9 mouse cellular contexts compared by ENCODE assay signal in the genomic region with DNA sequence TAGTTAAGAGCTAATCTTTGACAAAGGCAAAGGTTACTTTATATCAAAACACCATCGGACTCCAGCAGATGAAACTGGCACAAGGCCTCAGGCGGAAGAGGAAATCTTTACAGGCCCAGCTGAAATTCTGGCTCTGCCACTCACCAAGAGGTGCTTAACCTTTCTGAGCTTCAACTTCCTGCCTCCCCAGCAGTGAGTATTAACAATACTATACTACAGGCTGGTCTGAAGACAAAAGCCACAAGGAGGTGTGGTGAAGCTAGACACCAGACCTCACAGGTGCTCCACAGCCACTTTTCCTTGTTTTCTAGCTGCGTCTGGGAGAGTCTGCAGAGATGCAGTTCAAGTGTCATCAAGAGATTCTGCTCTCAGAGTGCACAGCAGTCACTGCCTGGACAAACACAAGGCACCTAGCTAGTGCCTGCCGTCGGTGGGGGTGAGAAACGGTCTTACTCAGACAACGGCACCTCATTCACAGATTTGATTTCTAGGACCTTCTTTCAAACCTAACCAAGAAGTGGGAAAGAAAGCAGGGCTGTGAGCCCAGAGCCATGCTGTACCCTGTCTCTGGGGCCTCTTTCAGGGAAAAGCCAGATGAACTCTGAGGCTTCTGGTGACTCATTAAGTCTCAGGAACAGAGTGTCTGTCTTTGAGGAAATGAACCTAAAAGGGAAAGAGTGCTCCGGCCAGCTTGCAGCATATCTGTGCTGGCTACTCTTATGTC. TPM values are rescaled to one million over a fixed set of nuclear protein-coding genes. Genes with fewer than 3 reads are reported as not detected.
DNase-seq lines count a peak whose midpoint lies in the region; ATAC-seq and TF ChIP-seq lines count a peak whose summit lies in the region.
"Had no signal": no experiment of that assay in that cellular context is flagged by ENCODE, and none has a peak within 500 bp of the region (broad histone marks: within the 10 kb centered on the region; RNA-seq: fewer than 3 reads in every experiment).

No protein-coding gene starts in this region.

- H3K79me2 ChIP-seq in MEL (ENCODE audit: control insufficient read depth, insufficient read depth, low read length, poor library complexity) = no peaks in the 10 kb centered on the region

- no peak for TF ChIP-seq CTCF in MEL (IDR thresholded peaks at IDR 0.05 in 2 of 3, conservative IDR thresholded peaks at IDR 0.05 in 1 of 3; ENCODE audit: control insufficient read depth in 1 of 3, insufficient read depth in 1 of 3, low read depth in 2 of 3, low read length in 3 of 3, poor library complexity in 1 of 3, severe bottlenecking in 1 of 3)

- no peak for ATAC-seq in forebrain, embryonic 13.5 days
- no peak; the same call in 1 of the 2 replicates for ATAC-seq in heart, embryonic 16.5 days (replicated peaks; ENCODE audit: extremely low read depth, insufficient read depth, low FRiP score)
- peak; percentile 31; the same call in 1 of the 2 replicates for ATAC-seq in liver, embryonic 16.5 days (ENCODE audit: low read depth)

- peaks cover 26% of the 10 kb centered on the region for H3K4me1 ChIP-seq in forebrain, embryonic 10.5 days
- 0 out of 2 replicates have a peak, but pooled peaks cover 13% of the 10 kb centered on the region for H3K4me1 ChIP-seq in forebrain, embryonic 13.5 days
- peaks cover 12 to 19% of the 10 kb centered on the region in 2 experiments for H3K4me1 ChIP-seq in MEL (ENCODE audit: control insufficient read depth in 1 of 2, insufficient read depth in 2 of 2, low read length in 2 of 2)
- peaks cover 23% of the 10 kb centered on the region for H3K4me1 ChIP-seq in heart, embryonic 16.5 days (ENCODE audit: control insufficient read depth, insufficient read depth, low read length)
- H3K4me1 ChIP-seq in liver, embryonic 16.5 days (ENCODE audit: control insufficient read depth, low read depth, low read length) = peaks cover 32% of the 10 kb centered on the region
- H3K4me1 ChIP-seq: midbrain, embryonic 12.5 days had no signal

- H3K9ac ChIP-seq in forebrain, embryonic 13.5 days = no peak overlapping the region
- H3K9ac ChIP-seq in MEL (ENCODE audit: control insufficient read depth, low read depth, low read length, poor library complexity, severe bottlenecking) = no peak overlapping the region
- H3K9ac ChIP-seq in heart, embryonic 16.5 days (ENCODE audit: low read length) = peak overlapping the region; percentile 31; the same call in 1 of the 2 replicates
- H3K9ac ChIP-seq in liver, embryonic 16.5 days (ENCODE audit: low read depth, low read length) = no peak overlapping the region
- H3K9ac ChIP-seq: midbrain, embryonic 12.5 days had no signal

- H3K27me3 ChIP-seq in forebrain, embryonic 10.5 days (ENCODE audit: poor library complexity, severe bottlenecking) = no peaks in the 10 kb centered on the region
- no peaks in the 10 kb centered on the region for H3K27me3 ChIP-seq in forebrain, embryonic 13.5 days
- H3K27me3 ChIP-seq in MEL (ENCODE audit: control insufficient read depth in 1 of 2, insufficient read depth in 2 of 2, low read length in 2 of 2) = no peaks in the 10 kb centered on the region
- no peaks in the 10 kb centered on the region for H3K27me3 ChIP-seq in heart, embryonic 16.5 days (ENCODE audit: control insufficient read depth, insufficient read depth, low read length)
- no peaks in the 10 kb centered on the region for H3K27me3 ChIP-seq in liver, embryonic 16.5 days (ENCODE audit: control insufficient read depth, insufficient read depth, low read depth, low read length)
- H3K27me3 ChIP-seq: midbrain, embryonic 12.5 days had no signal

- TF ChIP-seq POLR2A in MEL (IDR thresholded peaks at IDR 0.05; ENCODE audit: control insufficient read depth in 1 of 2, insufficient read depth in 1 of 2, low read depth in 1 of 2, low read length in 2 of 2, poor library complexity in 1 of 2) = no peak

- no peak overlapping the region for H3K4me2 ChIP-seq in forebrain, embryonic 13.5 days
- 0 out of 2 replicates have a peak overlapping the region, but pooled peaks have one; percentile 15 for H3K4me2 ChIP-seq in heart, embryonic 16.5 days (ENCODE audit: low read depth, low read length)
- H3K4me2 ChIP-seq in liver, embryonic 16.5 days (ENCODE audit: low read depth, low read length) = no peak overlapping the region
- H3K4me2 ChIP-seq: midbrain, embryonic 12.5 days had no signal

- 69% methylated on average over 8 of the region's 8 CpGs for WGBS in forebrain, embryonic 10.5 days
- WGBS in forebrain, embryonic 13.5 days = 63% methylated on average over 8 of the region's 8 CpGs
- 24% methylated on average over 8 of the region's 8 CpGs for WGBS in heart, embryonic 16.5 days
- 46% methylated on average over 8 of the region's 8 CpGs for WGBS in liver, embryonic 16.5 days (ENCODE audit: insufficient replicate concordance)

- intact Hi-C loops in left cerebral cortex, postnatal 14 days (cut with DNase I) = no loop called here

- no peak for DNase-seq in forebrain, embryonic 10.5 days (ENCODE audit: extremely low spot score, low spot score)
- peak; percentile 40 for DNase-seq in MEL (ENCODE audit: low read depth, low spot score)
- peak; percentile 46 for DNase-seq in thymus, postnatal 4 days
- DNase-seq in right cerebral cortex, postnatal 36 days (ENCODE audit: low spot score in 2 of 2) = no peak
- DNase-seq in left cerebral cortex, postnatal 14 days (ENCODE audit: low spot score in 2 of 2) = no peak

- H3K27ac ChIP-seq in forebrain, embryonic 10.5 days = 0 out of 2 replicates have a peak overlapping the region, but pooled peaks have one; percentile 35
- no peak overlapping the region for H3K27ac ChIP-seq in forebrain, embryonic 13.5 days
- H3K27ac ChIP-seq in MEL (ENCODE audit: control insufficient read depth, low read depth, low read length) = peak overlapping the region; percentile 21; the same call in 1 of the 2 replicates
- H3K27ac ChIP-seq in heart, embryonic 16.5 days (ENCODE audit: low read length) = peak overlapping the region; percentile 33
- H3K27ac ChIP-seq in liver, embryonic 16.5 days (ENCODE audit: low read length) = peak overlapping the region; percentile 3; the same call in 1 of the 2 replicates
- H3K27ac ChIP-seq: midbrain, embryonic 12.5 days had no signal

- no peak for TF ChIP-seq EP300 in MEL (IDR thresholded peaks at IDR 0.05; ENCODE audit: low read depth in 1 of 2, low read length in 2 of 2)

- H3K36me3 ChIP-seq in forebrain, embryonic 10.5 days (replicated peaks) = peaks cover 21% of the 10 kb centered on the region
- H3K36me3 ChIP-seq in forebrain, embryonic 13.5 days (ENCODE audit: poor library complexity, severe bottlenecking) = peaks cover 22% of the 10 kb centered on the region; the same call in 1 of the 2 replicates
- H3K36me3 ChIP-seq in MEL (ENCODE audit: control insufficient read depth in 1 of 2, insufficient read depth in 2 of 2, low read length in 2 of 2) = peaks cover 0 to 24% of the 10 kb centered on the region in 2 experiments; a peak in 2 of 4 replicates
- H3K36me3 ChIP-seq in heart, embryonic 16.5 days (ENCODE audit: control insufficient read depth, insufficient read depth) = peaks cover 8% of the 10 kb centered on the region
- peaks cover 3% of the 10 kb centered on the region; the same call in 1 of the 2 replicates for H3K36me3 ChIP-seq in liver, embryonic 16.5 days (ENCODE audit: control insufficient read depth, insufficient read depth)

- TF ChIP-seq RAD21 in MEL (IDR thresholded peaks at IDR 0.05; ENCODE audit: low read depth, low read length) = no peak

- no peaks in the 10 kb centered on the region for H3K9me3 ChIP-seq in forebrain, embryonic 10.5 days
- no peaks in the 10 kb centered on the region for H3K9me3 ChIP-seq in forebrain, embryonic 13.5 days (replicated peaks)
- no peaks in the 10 kb centered on the region for H3K9me3 ChIP-seq in MEL (replicated peaks; ENCODE audit: insufficient read depth, low read length)
- H3K9me3 ChIP-seq in heart, embryonic 16.5 days (replicated peaks; ENCODE audit: control insufficient read depth, low read length) = no peaks in the 10 kb centered on the region
- no peaks in the 10 kb centered on the region for H3K9me3 ChIP-seq in liver, embryonic 16.5 days (replicated peaks; ENCODE audit: control insufficient read depth, low read length)
- H3K9me3 ChIP-seq: midbrain, embryonic 12.5 days had no signal

- no peak overlapping the region for H3K4me3 ChIP-seq in forebrain, embryonic 10.5 days
- no peak overlapping the region for H3K4me3 ChIP-seq in forebrain, embryonic 13.5 days
- no peak overlapping the region for H3K4me3 ChIP-seq in MEL (ENCODE audit: control insufficient read depth in 1 of 2, insufficient read depth in 1 of 2, low read depth in 2 of 2, low read length in 2 of 2)
- H3K4me3 ChIP-seq in heart, embryonic 16.5 days (ENCODE audit: low read length) = no peak overlapping the region
- H3K4me3 ChIP-seq in liver, embryonic 16.5 days (ENCODE audit: low read depth, low read length) = no peak overlapping the region
- H3K4me3 ChIP-seq: midbrain, embryonic 12.5 days had no signal

TF ChIP-seq in MEL, 35 proteins besides CTCF, POLR2A, EP300 and RAD21 (continues in another document):
- TF ChIP-seq MAFK (IDR thresholded peaks at IDR 0.05; ENCODE audit: borderline replicate concordance, low read depth, low read length) (no peak), MXI1 (IDR thresholded peaks at IDR 0.05; ENCODE audit: low read depth, low read length) (no peak), RCOR1 (IDR thresholded peaks at IDR 0.05; ENCODE audit: low read depth, low read length) (no peak), BHLHE40 (IDR thresholded peaks at IDR 0.05; ENCODE audit: borderline replicate concordance, low read depth, low read length) (no peak), KAT2A (conservative IDR thresholded peaks at IDR 0.05; ENCODE audit: low read depth, low read length) (no peak), GABPA (IDR thresholded peaks at IDR 0.05; ENCODE audit: low read depth, low read length) (no peak), ZC3H11A (IDR thresholded peaks at IDR 0.05; ENCODE audit: low read depth, low read length) (no peak), MYB (IDR thresholded peaks at IDR 0.05; ENCODE audit: low read depth, low read length) (no peak), POLR2AphosphoS2 (IDR thresholded peaks at IDR 0.05; ENCODE audit: low read length) (no peak), HCFC1 (IDR thresholded peaks at IDR 0.05; ENCODE audit: low read depth, low read length) (no peak), JUND (IDR thresholded peaks at IDR 0.05; ENCODE audit: low read depth, low read length) (no peak), E2F4 (IDR thresholded peaks at IDR 0.05; ENCODE audit: borderline replicate concordance, low read depth, low read length) (no peak)

RNA-seq across cellular contexts. Expression of a gene that starts 18.8 kb away (rescaled TPM):
- polyA plus RNA-seq in forebrain, embryonic 10.5 days (2016; fragmentation: Nextera tagmentation; extraction: Ambion mirVana) = 36.7 and 38.9 TPM in 2 replicates
- polyA plus RNA-seq in forebrain, embryonic 13.5 days (2015; fragmentation: Nextera tagmentation; extraction: Ambion mirVana) = 67.0 and 68.0 TPM in 2 replicates
- 7.3 and 9.6 TPM in 2 replicates for total RNA-seq in MEL (2012; rRNA removed)
- 10 to 100 TPM in 1 of 2 experiments, not detected in 1; 35.6 TPM for polyA plus RNA-seq in MEL (2012; ENCODE audit: insufficient read depth in 1 of 2, insufficient read length in 2 of 2, low read depth in 1 of 2, low replicate concordance in 2 of 2, missing spikeins in 1 of 2)
- 18.0 and 18.2 TPM in 2 replicates for polyA plus RNA-seq in heart, embryonic 16.5 days (2015; fragmentation: Nextera tagmentation; extraction: Ambion mirVana)
- 8.1 and 9.3 TPM in 2 replicates for polyA plus RNA-seq in liver, embryonic 16.5 days (2015; fragmentation: Nextera tagmentation; extraction: Ambion mirVana)
- 10 to 100 TPM; 77.9 to 82.0 TPM for total RNA-seq in left cerebral cortex, postnatal 14 days (2021)

Comparison
In these comparisons a context has a peak if more than half of its experiments do, and no peak if none do; other contexts are left out.
1. DNase-seq: peak in MEL (single experiment) and thymus, postnatal 4 days (single experiment); none in forebrain, embryonic 10.5 days (single experiment), right cerebral cortex, postnatal 36 days (0 of 2) and left cerebral cortex, postnatal 14 days (0 of 2).